Mouse (Mus musculus) bone marrow, adult 2 months (tissue): ENCODE data around the gene Ppil4.

ENCODE experiments used
- CTCF ChIP-seq: fragments of 200-500 bp; IDR thresholded peaks from 2 replicates; pipeline ENCODE4 v1.5.1; 2011; ENCODE audit warnings: low read length, control low read depth; ENCODE audit not compliant: control insufficient read depth, insufficient read depth
- POLR2A ChIP-seq: fragments of 200-500 bp; IDR thresholded peaks from 2 replicates; pipeline ENCODE4 v1.6.1; 2011; ENCODE audit warnings: low read depth, mild to moderate bottlenecking, control low read depth, low read length, borderline replicate concordance; ENCODE audit not compliant: control insufficient read depth

- TF ChIP-seq CTCF (no peak), POLR2A (no peak)
These were observed 52.4 kb downstream of the Ppil4 start for GRCm38 (mm10) chr10:7845136-7845535.
